Comparison of ENCODE assay signal across 11 mouse cellular contexts in the genomic region with DNA sequence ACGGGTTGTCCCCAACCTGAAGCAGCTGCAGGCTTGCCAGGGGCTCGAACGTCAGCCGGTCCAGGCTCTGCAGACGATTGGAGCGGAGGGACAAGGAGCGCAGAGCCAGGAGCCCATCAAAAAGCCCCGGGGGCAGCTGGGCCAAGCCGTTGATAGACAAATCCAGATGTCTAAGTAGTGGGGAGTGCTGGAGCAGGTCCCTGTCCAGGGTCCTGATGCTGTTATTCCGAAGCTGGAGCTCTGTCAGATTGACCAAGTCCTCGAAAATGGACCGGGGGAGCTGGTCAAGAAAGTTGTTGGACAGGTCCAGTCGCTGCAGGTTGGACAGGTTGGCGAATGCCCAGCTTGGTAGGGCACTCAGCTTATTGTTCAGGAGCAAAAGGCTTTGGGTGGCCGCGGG. TPM values are rescaled to one million over a fixed set of nuclear protein-coding genes. Genes with fewer than 3 reads are reported as not detected.
DNase-seq lines count a peak whose midpoint lies in the region; ATAC-seq lines count a peak whose summit lies in the region.
"Had no signal": no experiment of that assay in that cellular context is flagged by ENCODE, and none has a peak within 500 bp of the region (broad histone marks: within the 10 kb centered on the region; RNA-seq: fewer than 3 reads in every experiment).

No protein-coding gene starts in this region.

- ATAC-seq in kidney, embryonic 14.5 days (ENCODE audit: low FRiP score, low TSS enrichment), result 0 out of 2 replicates have a peak, but pooled peaks have one; percentile 32
- no peak for ATAC-seq in neural tube, embryonic 11.5 days (ENCODE audit: insufficient read depth, low FRiP score, low TSS enrichment)

- no peak overlapping the region for H3K4me3 ChIP-seq in kidney, embryonic 14.5 days (ENCODE audit: low read length)
- no peak overlapping the region for H3K4me3 ChIP-seq in neural tube, embryonic 11.5 days (ENCODE audit: low read depth, low read length)

- no peaks in the 10 kb centered on the region for H3K4me1 ChIP-seq in kidney, embryonic 14.5 days (ENCODE audit: control insufficient read depth, insufficient read depth, low read length)
- H3K4me1 ChIP-seq in neural tube, embryonic 11.5 days (ENCODE audit: control insufficient read depth, insufficient read depth, low read length), result no peaks in the 10 kb centered on the region

- no peaks in the 10 kb centered on the region for H3K36me3 ChIP-seq in kidney, embryonic 14.5 days (ENCODE audit: control insufficient read depth, insufficient read depth, low read length)
- no peaks in the 10 kb centered on the region for H3K36me3 ChIP-seq in neural tube, embryonic 11.5 days (ENCODE audit: control insufficient read depth, insufficient read depth, low read length)

- H3K27ac ChIP-seq in kidney, embryonic 14.5 days (ENCODE audit: low read depth, low read length), result no peak overlapping the region
- H3K27ac ChIP-seq in neural tube, embryonic 11.5 days (ENCODE audit: low read depth, low read length), result no peak overlapping the region

- WGBS in kidney, embryonic 14.5 days, result 26% methylated on average over 16 of the region's 16 CpGs
- 40% methylated on average over 16 of the region's 16 CpGs for WGBS in neural tube, embryonic 11.5 days

- DNase-seq in kidney, adult 11 months, result no peak
- peak; percentile 54 for DNase-seq in adipocyte (ENCODE audit: low spot score)
- peak; percentile 78 for DNase-seq in kidney, postnatal 10 days
- peak; percentile 38 for DNase-seq in neural tube, embryonic 11.5 days (ENCODE audit: low spot score)
- DNase-seq in T-cell, adult 2 months (ENCODE audit: low spot score), result no peak
- DNase-seq in layer of hippocampus, adult 11-12 months (ENCODE audit: low spot score), result no peak
- no peak for DNase-seq in layer of hippocampus, adult 18-20 months (ENCODE audit: low spot score in 2 of 2)
- DNase-seq: cerebellum, adult 9-10 months; thymus, adult 18-20 months had no signal

- no peak overlapping the region for H3K4me2 ChIP-seq in kidney, embryonic 14.5 days (replicated peaks; ENCODE audit: low read depth, low read length)
- H3K4me2 ChIP-seq in neural tube, embryonic 11.5 days (ENCODE audit: low read depth), result no peak overlapping the region

- no peak overlapping the region for H3K9ac ChIP-seq in kidney, embryonic 14.5 days (ENCODE audit: low read depth, low read length)
- H3K9ac ChIP-seq in neural tube, embryonic 11.5 days (ENCODE audit: low read length), result no peak overlapping the region

- H3K9me3 ChIP-seq in kidney, embryonic 14.5 days (ENCODE audit: control insufficient read depth, low read length), result no peaks in the 10 kb centered on the region
- H3K9me3 ChIP-seq in neural tube, embryonic 11.5 days (ENCODE audit: control insufficient read depth, low read length), result no peaks in the 10 kb centered on the region

- no peaks in the 10 kb centered on the region for H3K27me3 ChIP-seq in kidney, embryonic 14.5 days (ENCODE audit: control insufficient read depth, insufficient read depth, low read length)
- H3K27me3 ChIP-seq in neural tube, embryonic 11.5 days (ENCODE audit: control insufficient read depth, insufficient read depth, low read length), result no peaks in the 10 kb centered on the region

RNA-seq across cellular contexts. Expression of gene Lrtm2, which starts 10.1 kb away (rescaled TPM):
- 0.13 TPM in 1 of 2 replicates, not detected in the other for polyA plus RNA-seq in kidney, embryonic 14.5 days (2014; fragmentation: Nextera tagmentation; extraction: Ambion mirVana)
- 0.19 and 0.28 TPM in 2 replicates for polyA plus RNA-seq in neural tube, embryonic 11.5 days (2014; fragmentation: Nextera tagmentation; extraction: Ambion mirVana)
- total RNA-seq in layer of hippocampus, adult 18-20 months (2021), result 10 to 100 TPM; 44.3 to 47.4 TPM
- polyA plus RNA-seq: liver, embryonic 16.5 days had no signal

Comparison
In these comparisons a context has a peak if more than half of its experiments do, and no peak if none do; other contexts are left out.
1. DNase-seq: peak in adipocyte (single experiment), kidney, postnatal 10 days (single experiment) and neural tube, embryonic 11.5 days (single experiment); none in kidney, adult 11 months (single experiment), T-cell, adult 2 months (single experiment), layer of hippocampus, adult 11-12 months (single experiment) and layer of hippocampus, adult 18-20 months (0 of 2).